Mouse (Mus musculus) forebrain, embryonic 10.5 days (tissue): ENCODE measurements around the gene Tek. TPM values are rescaled to one million over a fixed set of nuclear protein-coding genes. Genes with fewer than 3 reads are reported as not detected.
"Not testable (repeated sequence)": the region's sequence is repeated elsewhere in the genome, so short reads cannot be mapped to it uniquely, and the experiment has no call there.

Experiments
- DNase-seq: peaks from one replicate; pipeline ENCODE4 v3.0.0-alpha.2; 2017; ENCODE audit warnings: low spot score; ENCODE audit errors: extremely low spot score
- H3K27ac ChIP-seq: fragments of 300-500 bp; sonication (generic); 2 replicates; pipeline ENCODE4 v1.5.1; 2016; ENCODE audit warnings: mild to moderate bottlenecking
- H3K27me3 ChIP-seq: fragments of 300-500 bp; sonication (generic); 2 replicates; pipeline ENCODE4 v1.6.1; 2016; ENCODE audit warnings: mild to moderate bottlenecking; ENCODE audit not compliant: poor library complexity, severe bottlenecking
- H3K36me3 ChIP-seq: fragments of 300-500 bp; sonication (generic); replicated peaks from 2 replicates; pipeline ENCODE4 v1.6.1; 2016; ENCODE audit warnings: mild to moderate bottlenecking, moderate library complexity
- H3K4me1 ChIP-seq: fragments of 300-500 bp; sonication (generic); 2 replicates; pipeline ENCODE4 v1.6.1; 2016
- H3K4me3 ChIP-seq: fragments of 300-500 bp; sonication (generic); 2 replicates; pipeline ENCODE4 v1.5.1; 2016; ENCODE audit warnings: mild to moderate bottlenecking, moderate library complexity
- H3K9me3 ChIP-seq: fragments of 300-500 bp; sonication (generic); 2 replicates; pipeline ENCODE4 v1.6.1; 2016; ENCODE audit warnings: mild to moderate bottlenecking, moderate library complexity
- WGBS: fragments of 180-500 bp; shearing (Covaris S2); methylation state at CpG from one replicate; pipeline ENCODE4 v1.1.7; 2016; 5-methylcytosine and 5-hydroxymethylcytosine counted together
- polyA plus RNA-seq: library from polyadenylated mRNA; unstranded; fragments of >200 nt; fragmentation: Nextera tagmentation; extraction: Ambion mirVana; gene quantifications from 2 replicates; pipeline ENCODE4 v1.2.1, GENCODE M21; 2016

Gene Tek
- polyA plus RNA-seq, result 8.5 and 8.9 TPM in 2 replicates

- Histone ChIP-seq H3K9me3 (no peaks in the 10 kb centered on the region), H3K27ac (no peak within 1 kb of the TSS), H3K36me3 (no peaks in the 10 kb centered on the region), H3K4me3 (peak within 1 kb of the TSS; percentile 16), H3K4me1 (no peaks in the 10 kb centered on the region), H3K27me3 (no peaks in the 10 kb centered on the region)
- DNase-seq, result no peak
- WGBS, result 78% methylated on average over 16 of the region's 16 CpGs
Observed at GRCm38 (mm10) chr4:94738838-94739731, at the start of gene Tek. Gene Tek, plus strand, starts transcription at chr4:94739289.

GRCm38 (mm10) chr4:94689804-94690203 lies 49.3 kb upstream of the Tek start:
- not testable (repeated sequence) for H3K9me3 ChIP-seq, H3K4me3 ChIP-seq, H3K27ac ChIP-seq, H3K4me1 ChIP-seq, DNase-seq, H3K27me3 ChIP-seq
- peaks cover 59% of the 10 kb centered on the region for H3K36me3 ChIP-seq
- 92% methylated on average over 2 of the region's 2 CpGs for WGBS

GRCm38 (mm10) chr4:94691078-94691477 lies 48.0 kb upstream of the Tek start:
- Histone ChIP-seq H3K9me3 (no peaks in the 10 kb centered on the region), H3K4me3 (no peak overlapping the region), H3K27me3 (no peaks in the 10 kb centered on the region), H3K36me3 (peaks cover 47% of the 10 kb centered on the region), H3K4me1 (no peaks in the 10 kb centered on the region), H3K27ac (no peak overlapping the region)
- WGBS, result 93% methylated on average over 4 of the region's 4 CpGs
- DNase-seq, result no peak

- H3K36me3 ChIP-seq, result peaks cover 36% of the 10 kb centered on the region
- no peaks in the 10 kb centered on the region for H3K27me3 ChIP-seq
- DNase-seq, result no peak
- H3K27ac ChIP-seq, result no peak overlapping the region
- no peaks in the 10 kb centered on the region for H3K9me3 ChIP-seq
- 92% methylated on average over 2 of the region's 2 CpGs for WGBS
- no peaks in the 10 kb centered on the region for H3K4me1 ChIP-seq
- no peak overlapping the region for H3K4me3 ChIP-seq
Observed at GRCm38 (mm10) chr4:94692175-94692574, 46.9 kb upstream of the Tek start.

GRCm38 (mm10) chr4:94696368-94696767 lies 42.7 kb upstream of the Tek start:
- Histone ChIP-seq H3K9me3 (no peaks in the 10 kb centered on the region), H3K27ac (no peak overlapping the region), H3K4me1 (no peaks in the 10 kb centered on the region), H3K36me3 (peaks cover 15% of the 10 kb centered on the region), H3K4me3 (no peak overlapping the region), H3K27me3 (no peaks in the 10 kb centered on the region)
- DNase-seq, result no peak
- WGBS, result 90% methylated on average over 3 of the region's 3 CpGs

- H3K36me3 ChIP-seq, result no peaks in the 10 kb centered on the region
- H3K27me3 ChIP-seq, result no peaks in the 10 kb centered on the region
- 93% methylated on average over 2 of the region's 2 CpGs for WGBS
- DNase-seq, result no peak
- no peak overlapping the region for H3K4me3 ChIP-seq
- H3K4me1 ChIP-seq, result no peaks in the 10 kb centered on the region
- no peak overlapping the region for H3K27ac ChIP-seq
- no peaks in the 10 kb centered on the region for H3K9me3 ChIP-seq
Observed at GRCm38 (mm10) chr4:94711002-94711401, 28.1 kb upstream of the Tek start.

GRCm38 (mm10) chr4:94711426-94711825 lies 27.7 kb upstream of the Tek start:
- DNase-seq, result no peak
- no peak overlapping the region for H3K27ac ChIP-seq
- H3K27me3 ChIP-seq, result no peaks in the 10 kb centered on the region
- no peak overlapping the region for H3K4me3 ChIP-seq
- no peaks in the 10 kb centered on the region for H3K36me3 ChIP-seq
- WGBS, result 87% methylated on average over 4 of the region's 4 CpGs
- H3K4me1 ChIP-seq, result no peaks in the 10 kb centered on the region
- H3K9me3 ChIP-seq, result no peaks in the 10 kb centered on the region

GRCm38 (mm10) chr4:94713741-94714140 lies 25.3 kb upstream of the Tek start:
- no peaks in the 10 kb centered on the region for H3K4me1 ChIP-seq
- no peaks in the 10 kb centered on the region for H3K27me3 ChIP-seq
- no peak for DNase-seq
- no peaks in the 10 kb centered on the region for H3K36me3 ChIP-seq
- H3K9me3 ChIP-seq, result no peaks in the 10 kb centered on the region
- no peak overlapping the region for H3K4me3 ChIP-seq
- H3K27ac ChIP-seq, result no peak overlapping the region

GRCm38 (mm10) chr4:94715166-94715565 lies 23.9 kb upstream of the Tek start:
- DNase-seq, result no peak
- Histone ChIP-seq H3K9me3 (no peaks in the 10 kb centered on the region), H3K4me1 (no peaks in the 10 kb centered on the region), H3K27ac (no peak overlapping the region), H3K36me3 (no peaks in the 10 kb centered on the region), H3K27me3 (no peaks in the 10 kb centered on the region), H3K4me3 (no peak overlapping the region)
- 59% methylated on average over 6 of the region's 6 CpGs for WGBS

GRCm38 (mm10) chr4:94725799-94726198 lies 13.3 kb upstream of the Tek start:
- no peaks in the 10 kb centered on the region for H3K4me1 ChIP-seq
- H3K27ac ChIP-seq, result no peak overlapping the region
- no peak for DNase-seq
- no peak overlapping the region for H3K4me3 ChIP-seq
- WGBS, result 71% methylated on average over 4 of the region's 4 CpGs
- H3K9me3 ChIP-seq, result 0 out of 2 replicates have a peak, but pooled peaks cover 4% of the 10 kb centered on the region
- H3K27me3 ChIP-seq, result no peaks in the 10 kb centered on the region
- H3K36me3 ChIP-seq, result no peaks in the 10 kb centered on the region

GRCm38 (mm10) chr4:94732721-94733120 lies 6.4 kb upstream of the Tek start:
- Histone ChIP-seq H3K4me1 (no peaks in the 10 kb centered on the region), H3K27ac (no peak overlapping the region), H3K9me3 (0 out of 2 replicates have a peak, but pooled peaks cover 4% of the 10 kb centered on the region), H3K4me3 (no peak overlapping the region), H3K36me3 (no peaks in the 10 kb centered on the region), H3K27me3 (no peaks in the 10 kb centered on the region)
- DNase-seq, result no peak

- H3K4me1 ChIP-seq, result no peaks in the 10 kb centered on the region
- no peaks in the 10 kb centered on the region for H3K27me3 ChIP-seq
- H3K36me3 ChIP-seq, result no peaks in the 10 kb centered on the region
- no peak overlapping the region for H3K4me3 ChIP-seq
- no peak overlapping the region for H3K27ac ChIP-seq
- no peak for DNase-seq
- WGBS, result 77% methylated on average over 5 of the region's 5 CpGs
- no peaks in the 10 kb centered on the region for H3K9me3 ChIP-seq
Observed at GRCm38 (mm10) chr4:94737326-94738295, 1.5 kb upstream of the Tek start.

GRCm38 (mm10) chr4:94741824-94742223 lies 2.7 kb downstream of the Tek start:
- DNase-seq, result no peak
- no peaks in the 10 kb centered on the region for H3K4me1 ChIP-seq
- H3K9me3 ChIP-seq, result no peaks in the 10 kb centered on the region
- H3K36me3 ChIP-seq, result no peaks in the 10 kb centered on the region
- no peak overlapping the region for H3K4me3 ChIP-seq
- H3K27ac ChIP-seq, result no peak overlapping the region
- no peaks in the 10 kb centered on the region for H3K27me3 ChIP-seq
- WGBS, result 83% methylated on average over 1 of the region's 1 CpGs
